Mouse (Mus musculus) midbrain, embryonic 11.5 days (tissue): ENCODE data around the gene Msrb3. TPM values are rescaled to one million over a fixed set of nuclear protein-coding genes. Genes with fewer than 3 reads are reported as not detected.

Experiments used
- ATAC-seq: fragments of 200-750 bp; cut with Nextera tagmentation; 2 replicates; pipeline ENCODE4 v1.8.0; 2017; ENCODE audit warnings: moderate TSS enrichment, moderate library complexity; ENCODE audit not compliant: low FRiP score
- DNase-seq: peaks from one replicate; pipeline ENCODE4 v3.0.0; 2015; ENCODE audit warnings: low spot score; ENCODE audit errors: missing footprints
- H3K27ac ChIP-seq: fragments of 300-500 bp; sonication (generic); 2 replicates; pipeline ENCODE4 v1.5.1; 2014; ENCODE audit warnings: low read depth, low read length
- H3K27me3 ChIP-seq: fragments of 300-500 bp; sonication (generic); 2 replicates; pipeline ENCODE4 v1.6.1; 2014; ENCODE audit warnings: mild to moderate bottlenecking, low read length, moderate library complexity, mixed read lengths; ENCODE audit not compliant: control insufficient read depth, insufficient read depth
- H3K36me3 ChIP-seq: fragments of 300-500 bp; sonication (generic); 2 replicates; pipeline ENCODE4 v1.6.1; 2014; ENCODE audit warnings: mild to moderate bottlenecking, low read length, moderate library complexity, mixed read lengths; ENCODE audit not compliant: control insufficient read depth, insufficient read depth
- H3K4me1 ChIP-seq: fragments of 300-500 bp; sonication (generic); 2 replicates; pipeline ENCODE4 v1.6.1; 2014; ENCODE audit warnings: low read length; ENCODE audit not compliant: control insufficient read depth, insufficient read depth
- H3K4me2 ChIP-seq: fragments of 300-500 bp; sonication (generic); 2 replicates; pipeline ENCODE4 v1.6.1; 2014; ENCODE audit warnings: mild to moderate bottlenecking, moderate library complexity
- H3K4me3 ChIP-seq: fragments of 300-500 bp; sonication (generic); 2 replicates; pipeline ENCODE4 v1.5.1; 2014; ENCODE audit warnings: low read depth, low read length
- H3K9ac ChIP-seq: fragments of 300-500 bp; sonication (generic); 2 replicates; pipeline ENCODE4 v1.6.1; 2014; ENCODE audit warnings: low read length
- H3K9me3 ChIP-seq: fragments of 300-500 bp; sonication (generic); 2 replicates; pipeline ENCODE4 v1.6.1; 2016; ENCODE audit warnings: low read length; ENCODE audit not compliant: control insufficient read depth
- WGBS: fragments of 180-500 bp; shearing (Covaris S2); extraction: QIAGEN DNeasy Blood & Tissue Kit; methylation state at CpG from one replicate; pipeline ENCODE4 v1.1.7; 2014; 5-methylcytosine and 5-hydroxymethylcytosine counted together
- polyA plus RNA-seq: library from polyadenylated mRNA; unstranded; fragments of >200 nt; fragmentation: Nextera tagmentation; extraction: Ambion mirVana; gene quantifications from 2 replicates; pipeline ENCODE4 v1.2.1, GENCODE M21; 2014

Msrb3 gene
- polyA plus RNA-seq, 1 experiment from 2014 or later: 3.9 TPM

- Histone ChIP-seq H3K36me3 (no peaks in the 10 kb centered on the region), H3K4me3 (no peak overlapping the region), H3K4me1 (peaks cover 3% of the 10 kb centered on the region; the same call in 1 of the 2 replicates), H3K9me3 (no peaks in the 10 kb centered on the region), H3K27me3 (no peaks in the 10 kb centered on the region), H3K27ac (no peak overlapping the region), H3K4me2 (no peak overlapping the region), H3K9ac (no peak overlapping the region)
- DNase-seq (peak; percentile 77), ATAC-seq (no peak)
- WGBS: 93% methylated on average over 12 of the region's 12 CpGs
These were observed 71.1 kb downstream of the Msrb3 start for GRCm38 (mm10) chr10:120827761-120828160.

- ATAC-seq: no peak
These were observed 71.9 kb downstream of the Msrb3 start for GRCm38 (mm10) chr10:120826795-120827669.

GRCm38 (mm10) chr10:120826381-120826780, 72.5 kb downstream of the Msrb3 start:
- H3K36me3 ChIP-seq: no peaks in the 10 kb centered on the region
- no peak overlapping the region for H3K27ac ChIP-seq
- peaks cover 3% of the 10 kb centered on the region; the same call in 1 of the 2 replicates for H3K4me1 ChIP-seq
- WGBS: 87% methylated on average over 7 of the region's 7 CpGs
- no peaks in the 10 kb centered on the region for H3K9me3 ChIP-seq
- DNase-seq (peak; percentile 69), ATAC-seq (no peak)
- H3K4me3 ChIP-seq: no peak overlapping the region
- H3K27me3 ChIP-seq: no peaks in the 10 kb centered on the region
- H3K4me2 ChIP-seq: no peak overlapping the region
- no peak overlapping the region for H3K9ac ChIP-seq

More at GRCm38 (mm10) chr10:120826795-120827669, 71.9 kb downstream of the Msrb3 start:
- no peak overlapping the region for H3K4me2 ChIP-seq
- no peak overlapping the region for H3K9ac ChIP-seq
- no peak overlapping the region for H3K27ac ChIP-seq
- no peaks in the 10 kb centered on the region for H3K27me3 ChIP-seq
- 85% methylated on average over 27 of the region's 27 CpGs for WGBS
- peak; percentile 65 for DNase-seq
- H3K4me1 ChIP-seq: peaks cover 3% of the 10 kb centered on the region; the same call in 1 of the 2 replicates
- no peaks in the 10 kb centered on the region for H3K9me3 ChIP-seq
- no peak overlapping the region for H3K4me3 ChIP-seq
- H3K36me3 ChIP-seq: no peaks in the 10 kb centered on the region

DNA sequence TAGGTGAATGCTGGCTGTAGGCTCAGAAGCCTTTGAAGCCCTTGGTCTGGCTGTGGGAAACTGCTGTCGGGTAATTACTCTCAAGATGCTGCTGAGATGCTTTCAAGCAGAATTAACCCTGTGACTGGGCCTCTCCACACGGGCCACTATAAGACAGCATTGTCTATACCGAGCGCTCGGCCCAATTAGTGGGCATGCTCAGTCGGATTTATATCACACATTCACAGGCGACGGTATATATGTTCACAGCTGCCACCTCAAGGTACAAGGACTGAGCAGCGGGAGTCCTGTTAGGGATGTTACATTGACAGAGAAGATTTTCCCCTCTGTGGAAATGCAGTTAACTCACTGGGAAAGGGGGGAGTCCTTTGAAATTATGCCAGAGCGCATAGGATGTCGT, 73.3 kb downstream of the Msrb3 start:
- Histone ChIP-seq H3K9ac (no peak overlapping the region), H3K36me3 (no peaks in the 10 kb centered on the region), H3K27me3 (no peaks in the 10 kb centered on the region), H3K4me3 (no peak overlapping the region), H3K4me2 (no peak overlapping the region), H3K4me1 (peaks cover 7% of the 10 kb centered on the region), H3K27ac (no peak overlapping the region), H3K9me3 (no peaks in the 10 kb centered on the region)
- 0 out of 2 replicates have a peak, but pooled peaks have one; percentile 63 for ATAC-seq
- WGBS: 49% methylated on average over 11 of the region's 11 CpGs
- peak; percentile 75 for DNase-seq

GRCm38 (mm10) chr10:120821491-120822358, 77.2 kb downstream of the Msrb3 start:
- DNase-seq: peak; percentile 85
- Histone ChIP-seq H3K9ac (no peak overlapping the region), H3K36me3 (no peaks in the 10 kb centered on the region), H3K4me2 (no peak overlapping the region), H3K4me3 (no peak overlapping the region), H3K4me1 (peaks cover 7% of the 10 kb centered on the region), H3K9me3 (no peaks in the 10 kb centered on the region), H3K27ac (no peak overlapping the region), H3K27me3 (no peaks in the 10 kb centered on the region)
- 59% methylated on average over 20 of the region's 20 CpGs for WGBS
- no peak for ATAC-seq

GRCm38 (mm10) chr10:120820781-120821300, 78.1 kb downstream of the Msrb3 start:
- 33% methylated on average over 12 of the region's 12 CpGs for whole genome bisulfite sequencing
- no peak overlapping the region for H3K27ac ChIP-seq

DNA sequence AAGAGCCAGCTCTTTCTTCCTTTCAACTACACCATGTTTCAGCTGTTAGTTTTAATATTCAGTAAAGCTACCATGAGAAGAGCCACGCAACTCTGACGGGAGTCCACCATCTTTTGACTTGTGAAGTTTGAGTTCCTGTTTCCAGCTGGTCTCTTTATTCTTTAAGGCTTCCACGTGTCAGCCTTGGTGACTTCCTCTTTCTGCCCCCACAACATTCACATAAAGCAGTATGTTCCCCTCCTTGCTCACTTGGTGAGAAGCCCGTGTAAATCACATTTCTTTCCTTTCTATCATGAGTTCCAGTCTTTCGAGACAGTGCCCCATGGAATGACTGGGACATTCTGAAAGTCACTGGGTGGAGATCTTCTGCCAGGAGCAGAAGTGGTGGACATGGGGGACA, 83.6 kb downstream of the Msrb3 start:
- DNase-seq (peak; percentile 69), ATAC-seq (no peak)
- Histone ChIP-seq H3K4me2 (no peak overlapping the region), H3K27me3 (no peaks in the 10 kb centered on the region), H3K36me3 (no peaks in the 10 kb centered on the region), H3K4me3 (no peak overlapping the region), H3K9me3 (no peaks in the 10 kb centered on the region), H3K27ac (no peak overlapping the region), H3K9ac (no peak overlapping the region), H3K4me1 (no peaks in the 10 kb centered on the region)
- 81% methylated on average over 5 of the region's 5 CpGs for WGBS

More at GRCm38 (mm10) chr10:120820781-120821300, 78.1 kb downstream of the Msrb3 start:
- Histone ChIP-seq H3K4me2 (no peak overlapping the region), H3K4me1 (peaks cover 7% of the 10 kb centered on the region), H3K9me3 (no peaks in the 10 kb centered on the region), H3K9ac (no peak overlapping the region), H3K27me3 (no peaks in the 10 kb centered on the region), H3K36me3 (no peaks in the 10 kb centered on the region), H3K4me3 (no peak overlapping the region)
- ATAC-seq (no peak), DNase-seq (peak; percentile 72)

GRCm38 (mm10) chr10:120811796-120812443, 87.0 kb downstream of the Msrb3 start:
- Histone ChIP-seq H3K9ac (no peak overlapping the region), H3K27me3 (no peaks in the 10 kb centered on the region), H3K36me3 (no peaks in the 10 kb centered on the region), H3K9me3 (no peaks in the 10 kb centered on the region), H3K4me3 (no peak overlapping the region), H3K4me2 (no peak overlapping the region), H3K4me1 (no peaks in the 10 kb centered on the region), H3K27ac (no peak overlapping the region)
- DNase-seq (no peak), ATAC-seq (no peak)
- WGBS: 66% methylated on average over 24 of the region's 24 CpGs
